Mouse (Mus musculus): ENCODE data around the gene Phldb2. TPM values are rescaled to one million over a fixed set of nuclear protein-coding genes. Genes with fewer than 3 reads are reported as not detected.

Gene Phldb2
- total and polyA plus RNA-seq, 3 experiments, result 0.04 TPM; not detected in 2

GRCm38 (mm10) chr16:45942169-45942891 is 11.1 kb downstream of the Phldb2 start:
- DNase-seq (ENCODE audit: extremely low read depth), result peak; percentile 58
- Histone ChIP-seq H3K4me2 (ENCODE audit: insufficient read depth, low read depth, poor library complexity, severe bottlenecking) (no peak overlapping the region), H3K9ac (ENCODE audit: insufficient read depth, low read depth) (no peak overlapping the region), H3K27me3 (replicated peaks) (no peaks in the 10 kb centered on the region), H3K79me2 (replicated peaks; ENCODE audit: control insufficient read depth, extremely low read depth, insufficient read depth, poor library complexity, severe bottlenecking) (no peaks in the 10 kb centered on the region), H3K9me3 (replicated peaks; ENCODE audit: low read length) (peaks cover 7% of the 10 kb centered on the region), H3K4me3 (replicated peaks in 1 of 3; ENCODE audit: low read depth in 2 of 3, low read length in 2 of 3, poor library complexity in 1 of 3) (no peak overlapping the region), H3K27ac (ENCODE audit: insufficient read depth, low read depth) (no peak overlapping the region), H3K4me1 (ENCODE audit: control insufficient read depth in 1 of 2, insufficient read depth in 2 of 2) (peaks cover 6 to 24% of the 10 kb centered on the region in 2 experiments), H3K36me3 (replicated peaks in 1 of 2; ENCODE audit: control insufficient read depth in 1 of 2, insufficient read depth in 1 of 2, low read length in 1 of 2) (no peaks in the 10 kb centered on the region)
- in situ Hi-C loops (cut with MboI; ENCODE audit: low pct_ligation_motif_present, low pct_unique_long_range_greater_than_20kb, low sequenced_read_pairs), result no loop called here
- dilution Hi-C loops (cut with MboI; ENCODE audit: extremely low pct_ligation_motif_present, extremely low pct_unique_long_range_greater_than_20kb, low sequenced_read_pairs), result no loop called here
- no peak for TF ChIP-seq UBTF (IDR thresholded peaks at IDR 0.05; ENCODE audit: low read depth, low read length)
- no peak for TF ChIP-seq HCFC1 (IDR thresholded peaks at IDR 0.05; ENCODE audit: low read depth, low read length)
- no peak for TF ChIP-seq ZKSCAN1 (IDR thresholded peaks at IDR 0.05; ENCODE audit: borderline replicate concordance, low read depth, low read length)
- no peak for TF ChIP-seq USF1 (IDR thresholded peaks at IDR 0.05; ENCODE audit: low read depth, low read length)
- no peak for TF ChIP-seq POLR2A (IDR thresholded peaks at IDR 0.05; ENCODE audit: low read depth, low read length)
- TF ChIP-seq MYC (IDR thresholded peaks at IDR 0.05; ENCODE audit: low read depth, low read length), result no peak
- no peak for TF ChIP-seq USF2 (conservative IDR thresholded peaks at IDR 0.05; ENCODE audit: low read depth, low read length)
- peak; percentile 61; the same call in 1 of the 2 replicates for TF ChIP-seq JUND (conservative IDR thresholded peaks at IDR 0.05; ENCODE audit: low read depth, low read length)
- no peak for TF ChIP-seq POLR2AphosphoS2 (IDR thresholded peaks at IDR 0.05; ENCODE audit: low read depth, low read length)
- TF ChIP-seq ETS1 (conservative IDR thresholded peaks at IDR 0.05; ENCODE audit: low read depth, low read length), result no peak; the same call in 1 of the 2 replicates
- TF ChIP-seq MAX (IDR thresholded peaks at IDR 0.05; ENCODE audit: low read length), result no peak
- TF ChIP-seq CHD1 (IDR thresholded peaks at IDR 0.05; ENCODE audit: low read depth, low read length), result no peak
- TF ChIP-seq IRF4 (IDR thresholded peaks at IDR 0.05; ENCODE audit: low read depth, low read length), result no peak
- no peak; the same call in 1 of the 2 replicates for TF ChIP-seq CHD2 (IDR thresholded peaks at IDR 0.05; ENCODE audit: low read length)
- no peak for TF ChIP-seq RCOR1 (conservative IDR thresholded peaks at IDR 0.05; ENCODE audit: low read depth, low read length)
- no peak for TF ChIP-seq TCF12 (IDR thresholded peaks at IDR 0.05; ENCODE audit: low read depth, low read length)
- no peak for TF ChIP-seq CTCF (conservative IDR thresholded peaks at IDR 0.05 in 1 of 2, IDR thresholded peaks at IDR 0.05 in 1 of 2; ENCODE audit: low read depth in 2 of 2, low read length in 2 of 2)
- TF ChIP-seq EP300 (IDR thresholded peaks at IDR 0.05; ENCODE audit: low read length), result peak; percentile 43; the same call in 1 of the 2 replicates
- TF ChIP-seq NRF1 (IDR thresholded peaks at IDR 0.05; ENCODE audit: low read depth, low read length), result no peak
- TF ChIP-seq JUN (IDR thresholded peaks at IDR 0.05; ENCODE audit: insufficient read depth, low read depth, low read length), result peak; percentile 40
- TF ChIP-seq E2F4 (IDR thresholded peaks at IDR 0.05; ENCODE audit: insufficient replicate concordance, low read depth, low read length), result no peak
- no peak for TF ChIP-seq MEF2A (IDR thresholded peaks at IDR 0.05; ENCODE audit: borderline replicate concordance, low read depth, low read length)
- no peak for TF ChIP-seq MXI1 (IDR thresholded peaks at IDR 0.05; ENCODE audit: low read depth, low read length)
